Mouse (Mus musculus) layer of hippocampus, postnatal 10 days (tissue): ENCODE results near the gene Gsk3b. TPM values are rescaled to one million over a fixed set of nuclear protein-coding genes. Genes with fewer than 3 reads are reported as not detected.
A peak's percentile ranks its signal among the peaks of the same experiment; 100 is the strongest.
"Not testable (repeated sequence)": the region's sequence is repeated elsewhere in the genome, so short reads cannot be mapped to it uniquely, and the experiment has no call there.

Source experiments
- DNase-seq, 2 experiments: peaks; one replicate each; pipeline ENCODE4 v3.0.0; 2021; ENCODE audit warnings: low spot score in 2 of 2
- total RNA-seq, 2 experiments: library from RNA; stranded (reverse); gene quantifications; 2 replicates each; pipeline ENCODE4 v1.2.3; 2021

Gsk3b gene
- total RNA-seq, 2 experiments from 2014 or later: 219 to 238 TPM

DNA sequence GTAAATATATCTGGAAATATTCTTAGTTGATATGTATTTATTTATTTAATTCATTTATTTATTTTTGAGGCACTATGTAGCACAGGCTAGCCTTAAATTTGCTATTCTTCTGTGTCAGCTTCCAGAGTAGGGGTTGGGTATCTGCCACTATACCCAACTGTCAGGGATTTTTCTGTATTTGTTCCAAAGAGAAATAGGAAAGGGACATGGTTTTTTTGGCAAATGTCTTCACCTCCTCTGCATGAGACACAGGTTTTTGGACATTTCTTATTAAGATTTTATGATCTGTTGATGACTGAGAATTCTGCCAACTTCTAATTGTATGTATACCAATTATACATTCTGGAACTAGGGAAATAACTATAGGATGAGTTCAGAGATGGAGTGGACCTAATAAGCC lies 10.5 kb downstream of the Gsk3b start:
- DNase-seq: no peak

DNA sequence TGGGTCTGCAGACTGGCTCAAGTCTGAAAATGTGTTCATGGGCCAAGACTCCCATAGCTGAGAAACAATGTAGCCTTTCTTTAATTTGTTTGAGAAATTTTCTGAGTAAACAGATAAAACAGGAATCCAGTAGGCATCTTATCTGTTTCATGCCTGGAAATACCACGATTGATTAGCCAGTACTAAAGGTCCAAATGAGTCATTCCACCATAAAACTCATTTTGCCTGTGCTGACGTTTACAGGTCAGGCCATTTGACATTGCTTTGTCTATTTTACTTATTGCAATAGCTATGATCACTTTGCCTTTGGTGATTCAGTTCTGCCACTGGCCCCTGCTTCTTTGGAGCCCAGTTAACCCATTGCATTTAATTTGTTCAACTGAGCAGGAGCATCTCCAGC lies 11.8 kb downstream of the Gsk3b start:
- DNase-seq: no peak

DNA sequence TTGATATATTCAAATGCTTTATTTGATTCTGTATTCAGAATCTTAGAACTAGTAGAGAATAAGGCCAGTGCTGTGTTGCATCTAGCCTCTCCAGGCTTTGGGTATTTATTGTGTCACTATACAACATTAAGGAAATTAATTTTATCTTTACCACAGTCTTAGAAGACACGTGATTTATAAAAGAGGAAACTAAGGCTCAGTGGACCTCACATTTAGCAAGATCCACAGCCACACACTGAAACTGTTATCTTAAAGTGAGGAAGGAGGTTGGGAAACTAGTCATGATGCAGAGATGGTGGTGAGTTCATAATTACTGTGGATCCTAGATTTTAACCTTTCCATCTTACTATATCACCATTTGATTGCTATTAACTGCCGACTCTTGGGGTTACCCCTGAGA lies 16.7 kb downstream of the Gsk3b start:
- DNase-seq: no peak

DNA sequence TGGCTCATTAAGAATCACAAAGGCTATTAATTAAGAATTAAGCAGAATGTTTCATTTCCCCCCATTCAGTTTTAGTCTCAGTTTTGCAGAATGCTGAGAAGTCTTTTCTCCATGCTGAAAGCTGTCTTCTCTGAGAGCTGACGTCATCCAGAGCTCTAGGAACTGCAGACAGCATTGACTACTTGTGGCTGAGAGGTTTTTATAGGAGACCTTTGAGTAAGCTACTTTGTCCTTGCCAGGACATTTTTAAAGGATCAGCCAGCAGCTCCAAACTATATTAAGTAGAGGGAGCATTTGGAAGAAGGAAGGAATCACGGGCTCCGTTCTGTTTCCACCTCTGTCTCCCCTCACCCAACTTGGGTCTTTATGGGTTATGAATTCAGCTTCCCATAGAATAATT lies 17.7 kb downstream of the Gsk3b start:
- no peak for DNase-seq

DNA sequence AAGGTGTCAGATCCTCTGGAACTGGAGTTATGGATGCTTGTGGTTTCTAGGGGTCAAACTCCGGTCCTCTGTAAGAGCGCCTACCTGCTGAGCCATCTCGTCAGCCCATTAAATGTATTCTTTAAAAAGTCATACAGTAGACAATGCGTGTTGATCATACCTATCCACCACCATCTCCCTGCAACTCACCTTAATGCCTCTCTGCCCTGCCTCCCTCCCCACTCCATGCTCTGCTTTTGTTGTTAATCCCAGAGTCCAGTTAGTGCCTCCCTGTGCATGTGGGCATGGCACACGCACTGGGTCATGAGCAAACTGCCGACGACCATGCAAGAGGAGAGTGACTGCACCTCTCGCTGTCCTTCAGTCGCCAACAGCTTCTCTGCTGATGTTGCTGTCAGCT lies 21.2 kb downstream of the Gsk3b start:
- DNase-seq: no peak

DNA sequence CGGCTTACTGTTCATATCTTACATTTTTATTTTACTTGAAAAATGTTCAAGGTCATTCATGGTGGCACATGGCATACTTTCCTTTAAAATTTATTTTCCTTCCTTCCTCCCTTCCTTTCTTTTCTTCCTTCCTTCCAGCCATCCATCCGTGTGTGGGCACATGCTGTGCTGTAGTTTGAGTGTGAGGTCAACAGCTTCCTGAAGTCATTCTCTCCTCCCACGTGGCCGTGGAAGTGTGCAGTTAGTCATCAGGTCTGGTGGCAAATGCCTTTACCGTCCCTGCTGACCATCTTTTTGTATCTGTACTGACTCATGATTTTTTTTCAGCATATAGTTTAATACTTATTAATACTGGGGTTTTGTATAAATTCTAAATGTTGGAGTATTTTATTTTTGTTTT lies 21.8 kb downstream of the Gsk3b start:
- no peak for DNase-seq

DNA sequence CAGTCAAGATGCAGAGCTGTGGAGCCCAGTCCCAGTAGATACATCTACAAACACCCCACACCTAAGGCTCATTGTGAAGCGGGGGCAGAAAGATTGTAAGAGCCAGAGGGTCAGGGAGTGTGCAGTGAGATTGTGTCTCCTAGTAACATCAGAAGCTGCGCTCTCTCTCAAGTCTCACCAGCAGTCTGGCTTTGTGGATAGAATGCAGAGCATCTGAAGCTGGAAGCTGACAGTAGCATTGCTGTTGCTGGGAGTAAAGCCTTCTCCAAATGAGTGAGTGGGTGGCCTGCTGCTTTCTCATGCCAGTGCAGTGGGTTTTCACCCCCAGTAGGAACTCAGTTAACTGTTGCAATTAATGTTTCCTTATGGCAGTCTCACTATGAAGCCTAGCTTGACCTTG lies 25.3 kb downstream of the Gsk3b start:
- no peak for DNase-seq

DNA sequence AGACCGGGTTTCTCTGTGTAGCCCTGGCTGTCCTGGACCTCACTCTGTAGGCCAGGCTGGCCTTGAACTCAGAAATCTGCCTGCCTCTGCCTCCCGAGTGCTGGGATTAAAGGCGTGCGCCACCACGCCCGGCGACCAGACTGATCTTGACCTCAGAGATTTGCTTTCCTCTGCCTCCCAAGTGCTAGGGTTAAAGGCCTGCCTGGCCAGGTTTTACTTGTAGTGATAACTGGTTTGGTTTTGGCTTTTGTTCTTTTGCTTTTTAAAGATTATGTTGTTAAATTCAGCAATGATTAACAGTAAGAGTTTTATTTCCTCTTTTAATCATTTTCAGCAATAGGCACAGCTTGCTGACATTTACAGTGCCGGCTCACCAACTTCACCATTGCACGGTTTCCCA lies 29.1 kb downstream of the Gsk3b start:
- not testable (repeated sequence) for DNase-seq

DNA sequence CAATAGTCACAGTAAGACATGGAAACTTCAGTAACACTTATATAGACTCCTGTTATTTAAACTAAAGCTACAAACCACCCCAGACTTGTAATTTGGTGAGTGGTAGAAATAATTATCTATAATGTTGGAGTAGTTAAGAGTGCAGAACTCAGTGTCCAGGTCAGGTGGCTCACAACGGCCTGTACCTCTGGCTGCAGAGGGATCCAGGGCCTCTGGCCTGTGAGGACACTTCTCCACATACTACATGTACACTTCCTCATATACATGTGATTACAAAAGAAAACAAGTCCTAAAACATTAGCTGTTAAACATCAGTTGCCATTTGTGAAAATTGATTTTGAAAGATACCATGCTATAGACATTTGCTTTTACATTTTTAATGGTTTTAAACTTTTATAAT lies 29.9 kb downstream of the Gsk3b start:
- DNase-seq: no peak

DNA sequence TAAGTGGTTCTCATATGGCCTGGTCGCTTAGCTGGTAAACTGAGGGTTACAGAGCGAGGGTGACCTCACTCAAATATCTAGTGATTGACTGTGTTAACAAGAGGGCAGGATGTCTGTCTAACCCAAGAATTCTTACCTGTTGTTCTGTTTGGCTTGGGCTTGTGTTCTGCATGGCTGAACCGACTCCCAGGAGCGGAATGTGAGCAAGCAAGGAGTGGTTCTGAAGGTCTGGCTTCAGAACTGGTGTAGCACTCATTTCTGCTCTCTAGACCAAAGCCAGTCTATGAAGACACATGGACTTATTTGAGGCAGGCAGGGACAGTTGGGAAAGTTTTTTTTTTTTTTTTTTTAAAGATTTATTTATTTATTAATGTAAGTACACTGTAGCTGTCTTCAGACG lies 30.5 kb downstream of the Gsk3b start:
- DNase-seq: no peak

DNA sequence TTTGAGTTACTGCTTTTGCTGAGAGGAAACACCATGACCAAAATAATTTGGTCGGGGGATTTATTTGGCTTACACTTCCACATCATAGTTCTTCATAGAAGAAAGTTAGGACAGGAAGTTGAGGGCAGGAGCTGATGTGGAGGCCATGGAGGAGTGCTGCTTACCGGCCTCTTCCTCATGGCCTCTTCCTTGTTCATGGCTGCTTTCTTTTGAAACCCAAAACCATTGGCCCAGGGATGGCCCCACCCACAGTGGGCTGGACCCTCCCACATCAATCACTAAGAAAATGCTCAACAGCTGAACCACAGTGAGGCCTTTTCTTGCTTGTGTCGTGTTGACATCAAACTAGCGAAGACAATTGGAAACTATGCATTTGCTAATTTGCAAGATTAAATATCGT lies 40.4 kb downstream of the Gsk3b start:
- DNase-seq: no peak

- no peak for DNase-seq
These were observed 42.2 kb downstream of the Gsk3b start for GRCm38 (mm10) chr16:38131041-38131440.

DNA sequence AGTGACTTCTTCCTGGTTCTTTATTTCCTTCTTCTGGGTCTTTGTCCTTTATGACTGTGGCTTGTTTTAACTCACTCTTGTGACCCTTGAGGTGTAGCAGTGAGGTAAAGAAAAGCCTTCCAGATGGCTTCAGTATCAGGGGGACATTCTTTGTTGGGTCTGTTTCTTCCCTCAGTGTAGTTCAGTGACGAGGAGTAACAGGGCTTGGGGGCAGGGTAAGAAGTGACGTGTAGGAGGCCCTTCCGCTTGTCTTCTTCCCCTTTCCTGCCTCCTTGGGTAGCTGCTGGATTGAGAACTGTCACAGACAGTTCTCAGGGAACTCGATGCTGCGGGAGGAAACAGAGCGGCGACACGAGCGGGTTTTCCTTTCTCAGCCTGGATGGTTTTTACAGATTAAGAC lies 43.0 kb downstream of the Gsk3b start:
- no peak for DNase-seq

- DNase-seq: no peak
These were observed 43.4 kb downstream of the Gsk3b start for GRCm38 (mm10) chr16:38132210-38132609.

DNA sequence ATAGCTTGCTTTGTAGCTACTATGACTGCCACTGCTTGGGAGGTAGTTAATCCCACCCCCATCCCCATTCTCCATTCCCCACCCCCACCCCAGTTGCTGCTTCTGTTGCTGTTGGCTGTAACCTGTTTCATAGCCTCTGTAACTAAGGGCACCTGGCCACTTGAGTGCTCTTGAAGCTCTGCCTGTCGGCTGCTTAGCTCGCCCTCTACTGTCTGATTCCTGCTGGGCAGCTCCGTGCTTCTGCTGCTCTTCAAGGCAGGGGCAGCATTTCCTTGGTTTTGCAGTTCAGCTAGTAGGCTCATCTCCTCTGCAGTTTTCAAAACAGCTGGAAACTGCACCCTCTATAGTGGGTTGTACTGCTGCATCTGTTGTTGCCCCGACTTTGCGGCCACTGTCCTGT lies 48.5 kb downstream of the Gsk3b start:
- peak in 1 of 2 experiments; percentile 45 for DNase-seq

DNA sequence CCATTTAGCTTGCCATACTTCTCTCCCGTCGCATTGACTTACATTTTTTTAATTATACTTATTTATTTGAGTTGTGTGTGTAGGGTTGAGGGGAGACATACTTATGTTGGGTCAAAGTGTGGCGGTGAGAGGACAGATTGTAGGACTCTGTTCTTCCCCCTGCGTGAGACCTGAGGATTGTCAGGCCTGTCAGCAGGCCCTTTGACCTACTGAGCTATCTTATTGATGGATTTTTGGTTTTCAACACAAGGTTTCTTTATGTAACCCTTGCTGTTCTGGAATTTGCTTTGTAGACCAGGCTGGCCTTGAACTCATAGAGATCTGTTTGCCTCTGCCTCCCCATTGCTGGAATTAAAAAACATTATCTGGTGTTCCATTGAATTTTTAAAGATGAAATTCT lies 56.1 kb downstream of the Gsk3b start:
- DNase-seq: no peak

GRCm38 (mm10) chr16:38150555-38150954 lies 61.8 kb downstream of the Gsk3b start:
- DNase-seq: no peak

GRCm38 (mm10) chr16:38157854-38158622 lies 69.2 kb downstream of the Gsk3b start:
- DNase-seq: no peak

GRCm38 (mm10) chr16:38162019-38162418 lies 73.2 kb downstream of the Gsk3b start:
- no peak for DNase-seq

GRCm38 (mm10) chr16:38164811-38165591 lies 76.2 kb downstream of the Gsk3b start:
- no peak for DNase-seq

- no peak for DNase-seq
These were observed 80.2 kb downstream of the Gsk3b start for GRCm38 (mm10) chr16:38168971-38169370.

GRCm38 (mm10) chr16:38179150-38179549 lies 90.3 kb downstream of the Gsk3b start:
- DNase-seq: no peak

DNA sequence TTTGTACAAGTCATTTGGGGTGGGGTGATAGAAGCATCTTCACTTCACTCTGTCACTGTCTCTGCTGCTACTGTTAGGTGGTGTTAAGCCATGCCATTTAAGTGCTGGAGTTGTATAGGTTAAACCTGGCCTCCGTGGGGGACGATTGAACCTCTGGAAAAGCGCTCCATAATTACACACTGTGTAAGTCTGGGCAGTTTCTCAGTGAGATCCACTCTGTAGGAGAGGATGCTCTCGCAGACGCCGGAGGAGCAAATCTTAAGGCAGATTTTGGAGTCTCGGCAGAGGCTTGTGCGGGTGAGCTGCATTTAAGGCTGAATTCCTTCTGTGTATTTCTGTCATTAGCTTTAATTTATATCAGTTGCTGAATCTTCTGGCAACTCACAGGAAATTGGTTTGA lies 92.6 kb downstream of the Gsk3b start:
- DNase-seq: no peak
